Mouse (Mus musculus) ES-E14 (cell line): ENCODE measurements around the gene Twnk. TPM values are rescaled to one million over a fixed set of nuclear protein-coding genes. Genes with fewer than 3 reads are reported as not detected.

Experiments used
- DNase-seq: peaks from one replicate; pipeline ENCODE4 v3.0.0-alpha.2; 2013; ENCODE audit warnings: low read depth, low spot score
- H3K27ac ChIP-seq: 2 replicates; pipeline ENCODE4 v1.5.1; 2012; ENCODE audit warnings: low read depth, mild to moderate bottlenecking, low read length, moderate library complexity, mixed read lengths; ENCODE audit not compliant: poor library complexity, insufficient read depth, severe bottlenecking
- H3K36me3 ChIP-seq: 2 replicates; pipeline ENCODE4 v1.6.1; 2012; ENCODE audit warnings: mild to moderate bottlenecking, low read length, moderate library complexity, mixed read lengths; ENCODE audit not compliant: control insufficient read depth, poor library complexity, insufficient read depth, severe bottlenecking
- H3K4me1 ChIP-seq, 2 experiments: fragments of 150-350 bp in 1 of 2; sonication (generic) in 1 of 2; 2 replicates each; pipeline ENCODE4 v1.6.1; 2012; ENCODE audit warnings: low read length in 2 of 2, mild to moderate bottlenecking in 1 of 2, mixed read lengths in 1 of 2; ENCODE audit not compliant: control insufficient read depth in 2 of 2, insufficient read depth in 2 of 2, poor library complexity in 1 of 2
- H3K4me3 ChIP-seq, 2 experiments: fragments of 150-350 bp in 1 of 2; sonication (generic) in 1 of 2; 2 replicates each; pipeline ENCODE4 v1.5.1; 2012; ENCODE audit warnings: low read length in 2 of 2, low read depth in 1 of 2, mild to moderate bottlenecking in 1 of 2, mixed read lengths in 1 of 2; ENCODE audit not compliant: insufficient read depth in 1 of 2, poor library complexity in 1 of 2, severe bottlenecking in 1 of 2
- H3K9ac ChIP-seq: 2 replicates; pipeline ENCODE4 v1.6.1; 2012; ENCODE audit warnings: low read depth, mild to moderate bottlenecking, low read length, mixed read lengths; ENCODE audit not compliant: poor library complexity, insufficient read depth, severe bottlenecking
- H3K9me3 ChIP-seq: fragments of 150-350 bp; sonication (generic); 2 replicates; pipeline ENCODE4 v1.6.1; 2012; ENCODE audit warnings: low read depth, mild to moderate bottlenecking, low read length; ENCODE audit not compliant: control insufficient read depth, insufficient read depth
- CHD2 ChIP-seq: IDR thresholded peaks from 2 replicates; pipeline ENCODE4 v1.6.1; 2014; ENCODE audit warnings: mild to moderate bottlenecking, low read depth, low read length, inconsistent platforms
- HCFC1 ChIP-seq: IDR thresholded peaks from 2 replicates; pipeline ENCODE4 v1.6.1; 2012; ENCODE audit warnings: low read length, inconsistent platforms, borderline replicate concordance; ENCODE audit not compliant: insufficient read depth
- MAFK ChIP-seq: IDR thresholded peaks from 2 replicates; pipeline ENCODE4 v1.6.1; 2014; ENCODE audit warnings: mild to moderate bottlenecking, low read depth, low read length, inconsistent platforms; ENCODE audit not compliant: insufficient read depth
- ZC3H11A ChIP-seq: IDR thresholded peaks from 2 replicates; pipeline ENCODE4 v1.6.1; 2012; ENCODE audit warnings: low read depth, mild to moderate bottlenecking, inconsistent platforms, low read length, borderline replicate concordance
- ZNF384 ChIP-seq: IDR thresholded peaks from 2 replicates; pipeline ENCODE4 v1.6.1; 2012; ENCODE audit warnings: low read depth, low read length, inconsistent platforms
- in situ Hi-C, 2 experiments: fragments of 600-800 bp; cut with MboI; formaldehyde crosslinking; loops; one replicate each; pipeline ENCODE4 v1.15.1; 2025; ENCODE audit warnings: low sequenced_read_pairs in 2 of 2, inconsistent platforms in 1 of 2; ENCODE audit not compliant: unreplicated experiment in 2 of 2
- total RNA-seq: library from RNA; depleted of rRNA; stranded (reverse); fragments of 300-350 nt; gene quantifications from 2 replicates; pipeline ENCODE4 v1.2.3, GENCODE M21; 2012

Twnk gene
- total RNA-seq, 1 experiment = 28.5 TPM

- no peak for DNase-seq
- H3K27ac ChIP-seq = no peak within 1 kb of the TSS
- in situ Hi-C loops = no loop called here
- no peaks in the 10 kb centered on the region for H3K9me3 ChIP-seq
- H3K4me1 ChIP-seq = peaks cover 6 to 30% of the 10 kb centered on the region in 2 experiments
- no peaks in the 10 kb centered on the region for H3K36me3 ChIP-seq
- peak within 1 kb of the TSS; percentile 75 to 77 for H3K4me3 ChIP-seq
- peak within 1 kb of the TSS; percentile 59 for H3K9ac ChIP-seq
- no peak for TF ChIP-seq HCFC1
- no peak for TF ChIP-seq CHD2
- TF ChIP-seq ZC3H11A = no peak
- no peak for TF ChIP-seq ZNF384
- no peak for TF ChIP-seq MAFK
These were observed 16.5 kb upstream of the Twnk start, which contains the start of gene Sema4g for GRCm38 (mm10) chr19:44988831-44989566. Sema4g (plus strand) TSS chr19:44989101.

DNA sequence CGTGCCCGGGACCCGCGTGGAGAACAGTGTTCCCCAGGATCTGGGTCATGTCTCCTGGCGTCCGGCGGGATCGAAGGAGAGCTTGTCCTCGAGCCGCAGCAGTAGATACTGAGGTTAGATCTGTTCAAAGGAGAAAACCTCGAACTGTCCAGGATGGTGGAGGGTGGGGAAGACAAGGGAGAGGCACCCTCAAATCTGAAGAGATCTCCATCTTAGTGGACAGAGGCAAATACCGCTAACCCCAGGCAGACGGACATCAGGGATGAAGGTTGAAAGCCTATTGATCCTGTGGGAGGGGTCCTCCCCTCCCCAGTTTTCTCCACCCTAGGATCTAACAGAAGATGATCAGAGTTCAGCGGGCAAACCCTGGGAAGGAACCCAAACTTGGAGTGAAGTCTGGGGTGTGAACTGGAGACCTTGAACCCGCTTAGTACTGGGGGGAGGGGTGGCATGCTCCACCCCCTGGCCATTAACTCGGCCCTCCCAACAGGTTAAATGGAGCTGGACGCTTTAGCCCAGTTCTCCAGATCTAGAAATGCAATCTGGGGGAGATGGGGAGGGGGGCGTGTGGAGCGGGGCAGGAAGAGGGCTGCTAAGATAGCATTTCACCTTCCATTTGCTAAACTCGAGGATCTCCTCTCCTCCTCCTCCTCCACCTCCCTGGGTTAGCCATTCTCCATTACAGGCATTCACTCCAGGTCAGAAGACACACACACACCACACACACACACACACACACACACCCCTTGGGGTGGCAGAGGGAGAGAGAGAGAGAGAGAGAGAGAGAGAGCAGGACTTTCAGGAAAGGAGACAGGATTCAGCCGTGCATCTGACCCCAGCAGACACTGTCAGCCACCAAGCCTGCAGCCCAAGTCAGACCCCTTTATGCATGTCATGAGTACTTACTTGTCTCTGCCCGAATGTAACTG lies 15.6 kb upstream of the Twnk start:
- DNase-seq = no peak
- H3K4me1 ChIP-seq = peaks cover 6 to 30% of the 10 kb centered on the region in 2 experiments
- no peak overlapping the region for H3K27ac ChIP-seq
- peak overlapping the region; percentile 59 for H3K9ac ChIP-seq
- in situ Hi-C loops = no loop called here
- H3K36me3 ChIP-seq = no peaks in the 10 kb centered on the region
- TF ChIP-seq ZNF384 = no peak
- TF ChIP-seq HCFC1 = no peak
- TF ChIP-seq ZC3H11A = no peak
- no peak for TF ChIP-seq MAFK
- TF ChIP-seq CHD2 = no peak
- H3K9me3 ChIP-seq = no peaks in the 10 kb centered on the region
- peak overlapping the region; percentile 75 to 77 for H3K4me3 ChIP-seq

GRCm38 (mm10) chr19:44991031-44991430 lies 14.4 kb upstream of the Twnk start:
- no peak overlapping the region for H3K4me3 ChIP-seq
- H3K9me3 ChIP-seq = no peaks in the 10 kb centered on the region
- H3K9ac ChIP-seq = no peak overlapping the region
- no peak for TF ChIP-seq ZC3H11A
- no peak for TF ChIP-seq HCFC1
- no peak for TF ChIP-seq MAFK
- no peak for TF ChIP-seq CHD2
- TF ChIP-seq ZNF384 = no peak
- peaks cover 6 to 32% of the 10 kb centered on the region in 2 experiments for H3K4me1 ChIP-seq
- DNase-seq = no peak
- H3K27ac ChIP-seq = no peak overlapping the region
- no peaks in the 10 kb centered on the region for H3K36me3 ChIP-seq
- in situ Hi-C loops = no loop called here

DNA sequence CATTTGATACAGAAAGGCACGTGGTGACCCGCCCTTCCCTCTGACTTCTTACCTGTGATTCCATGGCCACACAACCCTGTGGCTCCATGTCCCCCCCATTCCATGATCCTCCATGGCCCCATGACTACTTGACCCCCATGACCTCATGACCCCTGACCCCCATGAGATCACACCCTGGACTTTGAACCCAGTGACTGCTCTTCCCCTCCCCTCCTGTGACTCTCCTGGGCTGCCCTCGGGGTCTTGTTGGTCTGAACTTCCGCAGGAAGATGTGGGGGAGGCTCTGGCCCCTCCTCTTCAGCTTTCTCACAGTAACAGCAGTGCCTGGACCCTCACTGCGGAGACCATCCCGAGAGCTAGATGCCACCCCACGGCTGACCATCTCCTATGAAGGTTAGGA lies 13.2 kb upstream of the Twnk start:
- in situ Hi-C loops = no loop called here
- Histone ChIP-seq H3K4me3 (no peak overlapping the region), H3K9me3 (no peaks in the 10 kb centered on the region), H3K4me1 (peaks cover 6 to 36% of the 10 kb centered on the region in 2 experiments), H3K9ac (no peak overlapping the region), H3K36me3 (no peaks in the 10 kb centered on the region), H3K27ac (no peak overlapping the region)
- no peak for TF ChIP-seq HCFC1
- TF ChIP-seq CHD2 = no peak
- no peak for TF ChIP-seq ZNF384
- TF ChIP-seq MAFK = no peak
- no peak for TF ChIP-seq ZC3H11A
- DNase-seq = no peak
